Mouse (Mus musculus) CD4-positive, CD25-positive, alpha-beta regulatory T cell, adult 2 months (primary cell): ENCODE data around the gene Slc11a2.
A peak's percentile ranks its signal among the peaks of the same experiment; 100 is the strongest.
"Not testable (repeated sequence)": the region's sequence is repeated elsewhere in the genome, so short reads cannot be mapped to it uniquely, and the experiment has no call there.

ENCODE experiments used
- DNase-seq: peaks from one replicate; pipeline ENCODE4 v3.0.0-alpha.2; 2012; ENCODE audit warnings: low read depth, low spot score

Gene Slc11a2

DNA sequence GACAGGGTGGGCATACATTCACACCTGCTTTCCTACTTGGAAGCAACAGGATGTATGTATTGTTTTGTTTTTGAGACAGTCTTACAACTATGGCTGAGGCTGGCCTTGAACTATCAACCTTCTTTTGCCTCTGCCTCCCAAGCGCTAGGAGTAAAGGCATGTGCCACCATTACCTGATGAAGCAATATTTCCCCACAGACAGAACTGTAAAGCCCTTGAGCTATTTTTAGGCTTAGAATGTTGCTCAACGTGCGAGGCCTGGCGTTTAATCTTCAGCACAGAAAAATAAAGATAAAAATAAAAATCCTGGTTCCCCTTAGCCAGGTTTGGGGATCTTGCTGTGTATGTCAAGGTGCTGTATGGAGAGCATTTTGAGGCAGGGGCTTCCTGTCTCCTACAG, 11.2 kb upstream of the Slc11a2 start:
- DNase-seq = no peak

DNA sequence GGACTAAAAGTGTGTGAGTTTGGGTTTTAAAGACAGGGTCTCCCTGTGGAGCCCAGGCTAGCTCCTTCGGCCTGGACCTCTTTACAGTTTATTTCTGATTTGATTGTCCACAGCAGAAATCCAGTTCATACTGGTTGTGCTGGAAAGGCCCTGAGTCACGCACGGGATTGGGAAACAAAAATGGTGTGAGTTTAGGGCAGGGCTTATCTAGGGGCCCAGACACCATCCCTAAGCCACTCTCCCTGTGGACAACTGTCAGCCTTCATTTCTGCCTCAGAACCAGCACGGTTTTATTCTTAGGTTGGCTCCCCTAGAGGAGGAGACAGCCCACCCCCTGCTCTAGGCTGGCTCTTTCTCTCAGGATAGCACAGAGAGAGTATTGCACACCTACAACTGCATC, 8.4 kb upstream of the Slc11a2 start:
- DNase-seq = no peak

DNA sequence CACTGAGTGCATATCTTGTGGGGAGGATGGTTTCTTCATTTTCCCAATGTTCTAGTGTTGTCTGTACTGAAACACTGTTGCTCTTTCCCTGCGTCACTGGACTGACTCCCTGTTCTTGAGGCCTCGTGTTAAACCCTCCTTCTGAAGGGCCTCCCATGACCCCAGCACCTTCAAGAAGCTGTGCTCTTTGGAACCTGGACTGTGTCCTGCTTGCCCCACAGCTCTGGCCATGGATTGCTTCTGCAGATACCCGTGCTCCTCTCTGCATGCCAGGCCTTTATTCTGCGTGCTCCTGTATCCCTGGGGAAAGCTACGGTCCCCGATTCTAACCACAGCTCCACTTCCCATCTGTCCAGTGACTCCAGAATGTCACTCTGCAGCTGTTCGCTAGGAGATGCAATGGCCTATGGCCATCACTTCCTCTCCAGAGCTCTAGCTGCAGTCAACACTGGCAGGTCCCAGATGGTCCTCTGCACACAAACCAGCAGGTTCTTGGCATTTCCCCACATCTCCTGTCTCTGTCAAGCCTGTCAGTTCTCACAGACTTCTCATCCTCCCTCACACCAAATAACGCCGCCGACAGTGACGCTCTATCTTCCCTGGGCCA, 5.2 kb upstream of the Slc11a2 start:
- no peak for DNase-seq

DNA sequence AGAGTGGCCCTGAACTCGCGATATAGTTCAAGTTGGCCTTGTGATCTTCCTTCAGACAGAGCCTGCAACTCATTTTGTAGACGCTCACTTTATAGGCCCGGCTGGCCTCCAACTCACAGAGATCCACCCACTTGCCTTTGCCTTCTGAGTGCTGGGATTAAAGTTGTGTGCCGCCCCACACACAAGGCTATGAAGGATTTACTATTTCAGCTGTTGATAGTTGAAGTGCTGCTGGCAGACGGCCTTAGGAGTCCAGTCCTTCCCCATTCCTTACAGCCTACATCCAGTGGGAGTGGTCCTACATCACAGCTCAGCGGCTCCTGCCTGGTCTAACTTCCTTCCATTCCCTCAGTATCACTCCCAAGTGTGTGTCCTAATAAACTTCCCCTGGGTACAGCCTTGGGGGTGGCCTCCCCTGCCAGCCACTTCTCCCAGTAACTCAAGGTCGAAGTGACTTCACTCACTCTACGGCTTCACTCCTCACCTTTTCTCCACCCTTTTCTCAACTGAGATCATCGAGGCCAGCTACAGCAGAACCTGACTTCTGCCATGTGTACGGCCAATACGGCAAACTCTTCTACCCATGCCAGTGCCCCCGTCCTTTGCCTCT, 3.5 kb upstream of the Slc11a2 start:
- no peak for DNase-seq

DNA sequence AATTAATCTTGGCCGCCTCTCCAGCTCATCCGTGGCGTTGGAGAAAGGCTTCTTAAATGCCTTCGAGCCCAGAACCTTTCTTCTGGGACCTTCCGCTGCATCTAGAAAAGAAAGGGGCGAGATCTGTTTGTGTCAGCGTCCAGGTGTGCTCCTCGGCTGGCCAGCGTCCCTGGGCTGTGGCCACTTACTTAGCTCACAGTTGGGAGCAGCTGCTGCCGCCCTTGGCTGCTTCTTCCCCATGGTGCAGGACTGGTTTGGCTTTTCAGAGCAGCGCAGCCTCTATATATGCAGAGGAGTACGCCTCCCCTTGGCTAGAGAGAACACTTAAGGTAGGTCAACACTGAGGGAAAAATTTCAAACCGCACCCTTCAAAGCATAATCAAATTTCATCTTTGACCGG, 956 bp downstream of the Slc11a2 start:
- peak; percentile 49 for DNase-seq

DNA sequence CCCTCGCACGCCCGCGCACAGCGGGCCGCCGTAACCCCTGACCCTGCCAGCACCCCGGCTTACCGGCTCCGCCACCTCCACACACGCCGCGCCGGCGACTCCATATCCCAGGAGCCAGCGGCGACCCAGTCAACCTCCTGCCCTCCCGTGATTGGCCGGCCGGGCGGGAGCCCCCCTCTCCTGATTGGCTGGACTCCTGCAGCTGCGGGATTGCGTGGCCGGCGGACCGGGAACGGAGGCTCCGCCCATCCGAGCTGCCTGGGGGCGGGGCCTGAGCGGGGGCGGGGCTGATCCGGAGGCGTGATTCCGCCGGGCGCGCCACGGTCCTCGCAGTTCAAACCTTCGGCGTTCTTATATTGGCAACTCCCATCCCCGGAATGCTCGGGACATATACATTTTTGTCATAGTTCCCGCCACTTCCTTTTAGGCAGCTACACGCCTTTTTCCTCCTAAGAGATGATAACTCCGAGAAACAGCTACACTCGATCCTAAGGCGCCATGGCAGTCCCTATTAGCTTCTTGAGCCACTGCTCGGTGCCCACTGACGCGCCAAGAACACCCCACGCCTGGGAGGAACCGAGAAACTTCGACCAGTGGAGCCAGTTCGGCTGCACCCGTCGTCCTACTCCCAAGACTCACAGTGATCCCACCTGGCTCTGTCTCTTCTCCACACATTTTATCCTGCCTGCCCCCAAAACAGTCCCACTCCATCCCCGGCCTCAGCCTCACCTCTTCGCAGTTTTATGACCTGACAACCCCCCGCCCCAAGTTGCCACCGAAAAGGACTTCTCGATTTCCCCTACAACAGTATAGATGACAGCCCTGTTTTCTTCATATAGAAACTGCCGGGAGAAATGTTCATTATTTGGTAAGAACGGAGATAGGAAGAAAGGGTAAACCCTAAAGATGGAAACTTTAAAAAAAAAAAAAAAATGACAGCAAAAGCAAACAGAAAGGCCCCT, 1.7 kb downstream of the Slc11a2 start:
- DNase-seq = peak; percentile 95

DNA sequence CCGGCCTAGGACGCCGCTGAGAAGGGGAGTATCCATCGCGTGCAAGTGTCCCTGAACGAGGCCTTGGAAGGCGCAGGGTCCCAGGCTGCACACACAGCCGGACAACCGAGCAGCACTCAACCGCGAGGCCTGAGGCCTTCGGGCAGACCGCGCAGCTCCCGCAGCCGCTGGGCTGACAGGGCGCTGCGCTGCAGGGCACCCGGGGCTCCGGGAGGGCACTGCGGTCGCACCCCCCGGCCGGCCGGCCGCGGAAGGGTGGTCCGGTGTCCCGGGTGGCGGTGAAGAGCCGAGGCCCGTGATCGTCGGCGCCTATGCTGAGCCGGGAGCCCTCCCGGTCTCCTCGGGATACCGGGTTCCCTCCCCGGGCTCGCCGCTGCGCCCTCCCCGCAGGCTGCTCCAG, 2.4 kb downstream of the Slc11a2 start:
- no peak for DNase-seq

DNA sequence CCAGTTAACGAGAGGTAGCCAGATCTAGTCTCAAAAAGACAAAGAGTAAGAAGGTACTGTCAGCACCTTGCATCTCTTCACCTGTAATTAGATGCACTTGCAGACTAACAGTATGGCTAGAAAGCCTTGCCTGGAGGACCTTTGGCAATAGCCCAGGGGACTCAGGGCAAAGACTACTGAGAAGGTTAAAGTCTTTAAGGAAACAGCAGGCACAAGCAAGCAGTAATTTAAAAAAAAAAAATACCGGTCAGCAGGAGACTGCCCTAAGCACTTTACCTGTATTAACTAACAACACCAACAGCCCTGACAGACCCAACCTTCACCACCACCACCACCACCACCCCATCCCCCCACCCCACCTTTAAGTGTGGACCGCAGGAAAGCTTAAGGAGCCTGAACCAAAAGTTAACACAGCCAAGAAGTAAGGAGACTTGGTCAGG, 3.1 kb downstream of the Slc11a2 start, which contains the start of gene Gm5475:
TSS of gene Gm5475 (plus strand) at position 390 of the 440 bp plus-strand sequence.
- not testable (repeated sequence) for DNase-seq

DNA sequence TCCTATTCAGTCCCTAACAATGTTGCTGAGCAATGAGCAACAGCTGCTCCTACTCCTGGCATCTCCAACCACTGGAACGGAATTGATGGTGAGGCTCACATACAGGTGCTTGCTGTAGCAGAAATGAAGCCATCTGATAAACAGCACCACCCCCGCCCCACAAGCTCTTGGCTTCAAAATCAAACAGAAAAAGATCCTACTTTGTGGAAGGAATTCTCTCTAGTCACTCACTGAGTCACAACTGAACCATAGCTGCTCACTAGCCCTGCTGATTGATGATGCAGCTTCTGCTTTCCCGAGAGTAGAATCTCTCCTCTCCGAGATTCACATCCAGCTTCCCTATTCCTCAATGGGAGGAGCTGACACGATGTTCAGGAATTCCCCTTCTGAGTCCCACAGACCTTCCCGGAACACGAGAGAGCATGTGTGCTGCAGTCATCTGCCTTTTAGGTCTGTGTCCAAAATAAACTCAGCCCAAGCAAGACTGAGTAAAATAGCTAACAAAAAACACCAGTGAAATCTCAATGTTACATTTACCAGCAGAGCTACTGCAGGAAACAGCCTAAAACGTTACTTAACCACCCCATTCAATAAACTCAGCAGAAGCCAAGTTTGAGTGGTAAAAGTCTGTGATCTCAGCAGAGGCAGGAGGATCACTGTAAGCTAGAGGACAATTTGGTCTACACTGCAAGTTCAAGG, 3.7 kb downstream of the Slc11a2 start:
- no peak for DNase-seq

GRCm38 (mm10) chr15:100419901-100420745, 4.7 kb downstream of the Slc11a2 start:
- DNase-seq = peak; percentile 35

DNA sequence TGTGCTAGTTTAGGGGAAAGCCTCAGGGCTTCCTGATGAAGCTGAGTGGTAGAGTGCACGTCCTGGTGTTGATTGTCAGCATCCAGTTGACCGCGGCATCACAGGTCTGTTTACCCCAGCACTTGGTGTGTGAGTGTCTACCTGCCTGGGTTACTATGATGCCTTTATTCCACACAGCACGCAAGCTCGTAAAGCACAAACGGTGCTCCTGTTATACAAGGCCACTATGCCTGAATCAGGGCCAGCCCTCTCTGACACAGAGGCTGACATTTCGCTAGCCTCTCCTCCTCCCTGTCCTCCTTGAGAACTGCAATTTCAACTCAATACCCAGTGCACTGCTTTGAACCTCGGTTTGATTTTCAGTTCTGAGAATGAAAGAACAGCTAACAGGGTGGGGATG, 5.6 kb downstream of the Slc11a2 start:
- DNase-seq = peak; percentile 40

- DNase-seq = no peak
These were observed 6.9 kb downstream of the Slc11a2 start for GRCm38 (mm10) chr15:100417854-100418450.

- no peak for DNase-seq
These were observed 9.2 kb downstream of the Slc11a2 start for GRCm38 (mm10) chr15:100415684-100416083.

DNA sequence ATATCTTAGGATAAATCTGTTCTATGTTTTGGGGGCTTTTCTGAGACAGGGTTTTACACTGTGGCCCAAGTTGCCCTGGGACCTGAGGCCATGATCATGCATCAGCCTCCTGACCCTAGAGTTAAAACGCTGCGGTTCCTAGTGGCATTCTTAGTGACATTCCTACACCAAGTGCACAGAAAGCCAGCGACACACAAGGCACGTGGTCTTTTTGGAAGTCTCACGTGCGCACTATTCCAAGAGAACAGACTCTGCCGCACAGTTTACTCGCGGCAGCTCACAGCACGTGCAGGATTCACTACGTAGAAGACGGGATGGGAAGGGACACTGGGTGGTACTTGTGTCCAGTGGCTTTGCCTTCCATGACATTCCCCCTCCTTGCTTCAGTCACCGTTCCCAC, 9.9 kb downstream of the Slc11a2 start:
- DNase-seq = no peak

DNA sequence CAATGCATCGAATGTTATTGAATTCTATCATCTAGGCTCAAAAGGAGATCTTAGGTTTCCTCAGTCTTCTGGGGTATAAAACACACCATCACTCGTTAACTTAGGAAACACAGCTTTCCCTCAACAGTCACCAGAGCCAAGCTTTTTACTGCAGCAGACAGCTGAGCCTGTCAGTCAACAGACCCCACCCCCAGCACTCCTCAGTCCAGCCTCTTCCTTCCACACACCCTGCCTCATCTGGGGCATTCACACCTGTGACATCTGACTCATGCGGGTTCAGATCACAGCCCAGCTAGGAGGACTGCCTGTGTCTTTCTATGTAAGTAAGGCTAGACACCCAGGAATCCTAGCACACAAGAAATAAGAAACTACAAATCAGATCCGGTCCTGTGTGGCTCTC, 10.9 kb downstream of the Slc11a2 start:
- peak; percentile 57 for DNase-seq

GRCm38 (mm10) chr15:100413306-100413705, 11.6 kb downstream of the Slc11a2 start:
- DNase-seq = no peak

- DNase-seq = no peak
These were observed 13.1 kb downstream of the Slc11a2 start for GRCm38 (mm10) chr15:100411731-100412130.

- DNase-seq = peak; percentile 49
These were observed 13.8 kb downstream of the Slc11a2 start for GRCm38 (mm10) chr15:100410918-100411672.

DNA sequence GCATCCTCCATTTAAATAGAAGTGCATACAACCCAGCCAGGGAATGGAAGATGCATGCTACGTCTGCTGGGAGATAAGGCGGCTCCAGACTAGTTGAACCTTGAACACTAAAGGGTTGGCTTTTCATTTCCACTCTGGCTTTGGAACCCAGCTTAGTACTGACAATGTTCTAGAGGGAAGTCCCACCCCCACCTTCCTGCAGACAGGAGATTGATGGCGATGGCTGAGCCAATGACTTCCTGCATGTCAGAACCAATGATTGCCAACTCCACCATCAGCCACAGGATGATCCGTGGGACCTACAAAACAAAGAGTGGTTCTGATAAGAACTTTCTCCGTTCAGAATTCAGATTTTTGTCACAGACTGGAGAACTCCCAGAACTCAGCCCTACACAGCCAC, 18.8 kb downstream of the Slc11a2 start:
- peak; percentile 26 for DNase-seq
